In genomic region chr6:127988944-127989494, GRCm38 (mm10) we compare ENCODE assay signal across 10 mouse cellular contexts.
DNase-seq lines count a peak whose midpoint lies in the region; ATAC-seq lines count a peak whose summit lies in the region.
"Had no signal": no experiment of that assay in that cellular context is flagged by ENCODE, and none has a peak within 500 bp of the region (broad histone marks: within the 10 kb centered on the region; RNA-seq: fewer than 3 reads in every experiment).

No protein-coding gene starts in this region.

- no peaks in the 10 kb centered on the region for H3K36me3 ChIP-seq in forebrain, embryonic 13.5 days (ENCODE audit: poor library complexity, severe bottlenecking)
- no peaks in the 10 kb centered on the region for H3K36me3 ChIP-seq in forebrain, embryonic 16.5 days (ENCODE audit: control insufficient read depth, insufficient read depth)
- H3K36me3 ChIP-seq in hindbrain, embryonic 15.5 days: no peaks in the 10 kb centered on the region
- H3K36me3 ChIP-seq in hindbrain, embryonic 12.5 days: no peaks in the 10 kb centered on the region
- no peaks in the 10 kb centered on the region for H3K36me3 ChIP-seq in neural tube, embryonic 15.5 days
- no peaks in the 10 kb centered on the region for H3K36me3 ChIP-seq in kidney, embryonic 14.5 days (ENCODE audit: control insufficient read depth, insufficient read depth, low read length)

- H3K9me3 ChIP-seq in forebrain, embryonic 13.5 days (replicated peaks): no peaks in the 10 kb centered on the region
- no peaks in the 10 kb centered on the region for H3K9me3 ChIP-seq in forebrain, embryonic 16.5 days (ENCODE audit: control insufficient read depth, low read length)
- H3K9me3 ChIP-seq in hindbrain, embryonic 15.5 days: no peaks in the 10 kb centered on the region
- no peaks in the 10 kb centered on the region for H3K9me3 ChIP-seq in hindbrain, embryonic 12.5 days (replicated peaks)
- no peaks in the 10 kb centered on the region for H3K9me3 ChIP-seq in neural tube, embryonic 15.5 days (replicated peaks)
- H3K9me3 ChIP-seq in kidney, embryonic 14.5 days (ENCODE audit: control insufficient read depth, low read length): no peaks in the 10 kb centered on the region

- H3K27ac ChIP-seq in forebrain, embryonic 13.5 days: no peak overlapping the region
- H3K27ac ChIP-seq in forebrain, embryonic 16.5 days (ENCODE audit: low read length): no peak overlapping the region
- peak overlapping the region; percentile 68 for H3K27ac ChIP-seq in hindbrain, embryonic 15.5 days (replicated peaks)
- H3K27ac ChIP-seq in hindbrain, embryonic 12.5 days: no peak overlapping the region
- 0 out of 2 replicates have a peak overlapping the region, but pooled peaks have one; percentile 39 for H3K27ac ChIP-seq in neural tube, embryonic 15.5 days (replicated peaks)
- no peak overlapping the region for H3K27ac ChIP-seq in kidney, embryonic 14.5 days (ENCODE audit: low read depth, low read length)

- H3K4me1 ChIP-seq in forebrain, embryonic 13.5 days: peaks cover 14% of the 10 kb centered on the region
- peaks cover 12% of the 10 kb centered on the region for H3K4me1 ChIP-seq in forebrain, embryonic 16.5 days (replicated peaks; ENCODE audit: control insufficient read depth, insufficient read depth, low read length)
- H3K4me1 ChIP-seq in hindbrain, embryonic 15.5 days (replicated peaks): peaks cover 27% of the 10 kb centered on the region
- H3K4me1 ChIP-seq in hindbrain, embryonic 12.5 days: peaks cover 17% of the 10 kb centered on the region; the same call in 1 of the 2 replicates
- H3K4me1 ChIP-seq in neural tube, embryonic 15.5 days: peaks cover 28% of the 10 kb centered on the region
- no peaks in the 10 kb centered on the region for H3K4me1 ChIP-seq in kidney, embryonic 14.5 days (ENCODE audit: control insufficient read depth, insufficient read depth, low read length)

- H3K4me3 ChIP-seq in forebrain, embryonic 13.5 days: no peak overlapping the region
- no peak overlapping the region for H3K4me3 ChIP-seq in forebrain, embryonic 16.5 days (replicated peaks; ENCODE audit: low read length)
- H3K4me3 ChIP-seq in hindbrain, embryonic 15.5 days: no peak overlapping the region
- no peak overlapping the region for H3K4me3 ChIP-seq in hindbrain, embryonic 12.5 days
- H3K4me3 ChIP-seq in neural tube, embryonic 15.5 days (replicated peaks): no peak overlapping the region
- no peak overlapping the region for H3K4me3 ChIP-seq in kidney, embryonic 14.5 days (ENCODE audit: low read length)

- no peaks in the 10 kb centered on the region for H3K27me3 ChIP-seq in forebrain, embryonic 13.5 days
- H3K27me3 ChIP-seq in forebrain, embryonic 16.5 days (replicated peaks; ENCODE audit: control insufficient read depth, insufficient read depth, low read length): no peaks in the 10 kb centered on the region
- H3K27me3 ChIP-seq in hindbrain, embryonic 15.5 days: no peaks in the 10 kb centered on the region
- H3K27me3 ChIP-seq in hindbrain, embryonic 12.5 days: no peaks in the 10 kb centered on the region
- peaks cover 3% of the 10 kb centered on the region; the same call in 1 of the 2 replicates for H3K27me3 ChIP-seq in neural tube, embryonic 15.5 days (replicated peaks)
- no peaks in the 10 kb centered on the region for H3K27me3 ChIP-seq in kidney, embryonic 14.5 days (ENCODE audit: control insufficient read depth, insufficient read depth, low read length)

- ATAC-seq in forebrain, embryonic 13.5 days: 0 out of 2 replicates have a peak, but pooled peaks have one; percentile 1
- ATAC-seq in forebrain, embryonic 16.5 days: no peak
- ATAC-seq in hindbrain, embryonic 15.5 days (ENCODE audit: low FRiP score, low read depth): no peak; the same call in 1 of the 2 replicates
- ATAC-seq in hindbrain, embryonic 12.5 days (ENCODE audit: low FRiP score): no peak
- no peak for ATAC-seq in neural tube, embryonic 15.5 days (ENCODE audit: low FRiP score)
- no peak for ATAC-seq in monocyte, adult 5-6 weeks (replicated peaks; ENCODE audit: insufficient number of reproducible peaks, low FRiP score, low TSS enrichment, poor library complexity, severe bottlenecking)
- ATAC-seq in kidney, embryonic 14.5 days (ENCODE audit: low FRiP score, low TSS enrichment): no peak

- H3K9ac ChIP-seq in forebrain, embryonic 13.5 days: no peak overlapping the region
- H3K9ac ChIP-seq in forebrain, embryonic 16.5 days (replicated peaks; ENCODE audit: low read depth, low read length): no peak overlapping the region
- no peak overlapping the region for H3K9ac ChIP-seq in hindbrain, embryonic 15.5 days
- H3K9ac ChIP-seq in hindbrain, embryonic 12.5 days: no peak overlapping the region
- no peak overlapping the region for H3K9ac ChIP-seq in neural tube, embryonic 15.5 days (replicated peaks)
- H3K9ac ChIP-seq in kidney, embryonic 14.5 days (ENCODE audit: low read depth, low read length): no peak overlapping the region

- no peak overlapping the region for H3K4me2 ChIP-seq in forebrain, embryonic 13.5 days
- no peak overlapping the region for H3K4me2 ChIP-seq in forebrain, embryonic 16.5 days (ENCODE audit: low read length)
- no peak overlapping the region for H3K4me2 ChIP-seq in hindbrain, embryonic 15.5 days
- no peak overlapping the region for H3K4me2 ChIP-seq in hindbrain, embryonic 12.5 days (replicated peaks)
- H3K4me2 ChIP-seq in neural tube, embryonic 15.5 days: no peak overlapping the region
- no peak overlapping the region for H3K4me2 ChIP-seq in kidney, embryonic 14.5 days (replicated peaks; ENCODE audit: low read depth, low read length)
- H3K4me2 ChIP-seq: liver, embryonic 11.5 days had no signal

- no peak for DNase-seq in neural tube, embryonic 10.5 days (ENCODE audit: extremely low spot score, low spot score)
- DNase-seq: B cell, adult 2 months had no signal

- 79% methylated on average over 12 of the region's 12 CpGs for WGBS in forebrain, embryonic 13.5 days
- WGBS in forebrain, embryonic 16.5 days: 75% methylated on average over 12 of the region's 12 CpGs
- 66% methylated on average over 12 of the region's 12 CpGs for WGBS in hindbrain, embryonic 15.5 days
- 68% methylated on average over 12 of the region's 12 CpGs for WGBS in hindbrain, embryonic 12.5 days
- WGBS in neural tube, embryonic 15.5 days: 67% methylated on average over 12 of the region's 12 CpGs
- 85% methylated on average over 12 of the region's 12 CpGs for WGBS in kidney, embryonic 14.5 days

Comparison
In these comparisons a context has a peak if more than half of its experiments do, and no peak if none do; other contexts are left out.
1. H3K27ac ChIP-seq: peak in hindbrain, embryonic 15.5 days (single experiment) and neural tube, embryonic 15.5 days (single experiment); none in forebrain, embryonic 13.5 days (single experiment), forebrain, embryonic 16.5 days (single experiment), hindbrain, embryonic 12.5 days (single experiment) and kidney, embryonic 14.5 days (single experiment).